Mouse (Mus musculus): ENCODE measurements around the gene Nxf1. TPM values are rescaled to one million over a fixed set of nuclear protein-coding genes. Genes with fewer than 3 reads are reported as not detected.
"Not testable (repeated sequence)": the region's sequence is repeated elsewhere in the genome, so short reads cannot be mapped to it uniquely, and the experiment has no call there.

Gene Nxf1
- polyA plus RNA-seq, 1 experiment from 2014 or later: 168 TPM

GRCm38 (mm10) chr19:8714653-8715481 is 42.0 kb upstream of the Nxf1 start:
- Histone ChIP-seq H3K27ac (ENCODE audit: low read depth) (no peak overlapping the region), H3K4me3 (ENCODE audit: low read depth, low read length) (no peak overlapping the region), H3K27me3 (replicated peaks; ENCODE audit: control insufficient read depth, insufficient read depth, low read length) (no peaks in the 10 kb centered on the region), H3K9me3 (ENCODE audit: control insufficient read depth, low read length) (no peaks in the 10 kb centered on the region), H3K4me1 (replicated peaks; ENCODE audit: control insufficient read depth, insufficient read depth, low read length) (peaks cover 27% of the 10 kb centered on the region), H3K9ac (ENCODE audit: low read length) (no peak overlapping the region), H3K4me2 (ENCODE audit: low read length) (no peak overlapping the region), H3K36me3 (ENCODE audit: control insufficient read depth, insufficient read depth, low read length) (peaks cover 21% of the 10 kb centered on the region)
- no peak for DNase-seq (ENCODE audit: low spot score)
- WGBS: 80% methylated on average over 10 of the region's 10 CpGs
- ATAC-seq (replicated peaks; ENCODE audit: low FRiP score, low TSS enrichment, low read depth): no peak

- DNase-seq (ENCODE audit: low spot score): no peak
- Histone ChIP-seq H3K27me3 (replicated peaks; ENCODE audit: control insufficient read depth, insufficient read depth, low read length) (no peaks in the 10 kb centered on the region), H3K9me3 (ENCODE audit: control insufficient read depth, low read length) (no peaks in the 10 kb centered on the region), H3K4me1 (replicated peaks; ENCODE audit: control insufficient read depth, insufficient read depth, low read length) (peaks cover 23% of the 10 kb centered on the region), H3K36me3 (ENCODE audit: control insufficient read depth, insufficient read depth, low read length) (peaks cover 10% of the 10 kb centered on the region), H3K27ac (ENCODE audit: low read depth) (no peak overlapping the region), H3K9ac (ENCODE audit: low read length) (no peak overlapping the region), H3K4me2 (ENCODE audit: low read length) (no peak overlapping the region), H3K4me3 (ENCODE audit: low read depth, low read length) (no peak overlapping the region)
- no peak for ATAC-seq (replicated peaks; ENCODE audit: low FRiP score, low TSS enrichment, low read depth)
- WGBS: 74% methylated on average over 10 of the region's 10 CpGs
Measured at GRCm38 (mm10) chr19:8715868-8716766, 40.8 kb upstream of the Nxf1 start.

- Histone ChIP-seq H3K27ac (ENCODE audit: low read depth) (no peak overlapping the region), H3K36me3 (ENCODE audit: control insufficient read depth, insufficient read depth, low read length) (peaks cover 2% of the 10 kb centered on the region), H3K9me3 (ENCODE audit: control insufficient read depth, low read length) (no peaks in the 10 kb centered on the region), H3K4me2 (ENCODE audit: low read length) (no peak overlapping the region), H3K4me3 (ENCODE audit: low read depth, low read length) (no peak overlapping the region), H3K9ac (ENCODE audit: low read length) (no peak overlapping the region), H3K27me3 (replicated peaks; ENCODE audit: control insufficient read depth, insufficient read depth, low read length) (no peaks in the 10 kb centered on the region), H3K4me1 (replicated peaks; ENCODE audit: control insufficient read depth, insufficient read depth, low read length) (peaks cover 22% of the 10 kb centered on the region)
- DNase-seq (ENCODE audit: low spot score): no peak
- WGBS: 74% methylated on average over 8 of the region's 10 CpGs
- no peak for ATAC-seq (replicated peaks; ENCODE audit: low FRiP score, low TSS enrichment, low read depth)
Measured at GRCm38 (mm10) chr19:8716767-8717475, 40.0 kb upstream of the Nxf1 start.

GRCm38 (mm10) chr19:8718357-8718756 is 38.5 kb upstream of the Nxf1 start:
- H3K27ac ChIP-seq (ENCODE audit: low read depth): no peak overlapping the region
- DNase-seq (ENCODE audit: low spot score) (peak; percentile 70), ATAC-seq (replicated peaks; ENCODE audit: low FRiP score, low TSS enrichment, low read depth) (no peak)
- H3K27me3 ChIP-seq (replicated peaks; ENCODE audit: control insufficient read depth, insufficient read depth, low read length): no peaks in the 10 kb centered on the region
- 71% methylated on average over 3 of the region's 3 CpGs for WGBS
- H3K36me3 ChIP-seq (ENCODE audit: control insufficient read depth, insufficient read depth, low read length): no peaks in the 10 kb centered on the region
- H3K9ac ChIP-seq (ENCODE audit: low read length): no peak overlapping the region
- peaks cover 21% of the 10 kb centered on the region for H3K4me1 ChIP-seq (replicated peaks; ENCODE audit: control insufficient read depth, insufficient read depth, low read length)
- no peaks in the 10 kb centered on the region for H3K9me3 ChIP-seq (ENCODE audit: control insufficient read depth, low read length)
- H3K4me3 ChIP-seq (ENCODE audit: low read depth, low read length): no peak overlapping the region
- no peak overlapping the region for H3K4me2 ChIP-seq (ENCODE audit: low read length)

GRCm38 (mm10) chr19:8719037-8719436 is 37.8 kb upstream of the Nxf1 start:
- H3K27ac ChIP-seq (ENCODE audit: low read depth); H3K27me3 ChIP-seq (replicated peaks; ENCODE audit: control insufficient read depth, insufficient read depth, low read length); H3K36me3 ChIP-seq (ENCODE audit: control insufficient read depth, insufficient read depth, low read length); DNase-seq (ENCODE audit: low spot score); H3K4me2 ChIP-seq (ENCODE audit: low read length); H3K4me3 ChIP-seq (ENCODE audit: low read depth, low read length); ATAC-seq (replicated peaks; ENCODE audit: low FRiP score, low TSS enrichment, low read depth); H3K9ac ChIP-seq (ENCODE audit: low read length); H3K9me3 ChIP-seq (ENCODE audit: control insufficient read depth, low read length): not testable (repeated sequence)
- H3K4me1 ChIP-seq (replicated peaks; ENCODE audit: control insufficient read depth, insufficient read depth, low read length): peaks cover 20% of the 10 kb centered on the region

- H3K27me3 ChIP-seq (replicated peaks; ENCODE audit: control insufficient read depth, insufficient read depth, low read length): no peaks in the 10 kb centered on the region
- no peak overlapping the region for H3K4me3 ChIP-seq (ENCODE audit: low read depth, low read length)
- WGBS: 73% methylated on average over 1 of the region's 1 CpGs
- ATAC-seq (replicated peaks; ENCODE audit: low FRiP score, low TSS enrichment, low read depth) (no peak), DNase-seq (ENCODE audit: low spot score) (no peak)
- no peaks in the 10 kb centered on the region for H3K9me3 ChIP-seq (ENCODE audit: control insufficient read depth, low read length)
- no peak overlapping the region for H3K27ac ChIP-seq (ENCODE audit: low read depth)
- H3K4me1 ChIP-seq (replicated peaks; ENCODE audit: control insufficient read depth, insufficient read depth, low read length): peaks cover 29% of the 10 kb centered on the region
- H3K36me3 ChIP-seq (ENCODE audit: control insufficient read depth, insufficient read depth, low read length): peaks cover 24% of the 10 kb centered on the region
- peak overlapping the region; percentile 84; the same call in 1 of the 2 replicates for H3K4me2 ChIP-seq (ENCODE audit: low read length)
- no peak overlapping the region for H3K9ac ChIP-seq (ENCODE audit: low read length)
Measured at GRCm38 (mm10) chr19:8721378-8721777, 35.5 kb upstream of the Nxf1 start.

- Histone ChIP-seq H3K9me3 (ENCODE audit: control insufficient read depth, low read length) (no peaks in the 10 kb centered on the region), H3K4me3 (ENCODE audit: low read depth, low read length) (peak overlapping the region; percentile 88), H3K27me3 (replicated peaks; ENCODE audit: control insufficient read depth, insufficient read depth, low read length) (no peaks in the 10 kb centered on the region), H3K27ac (ENCODE audit: low read depth) (peak overlapping the region; percentile 97), H3K4me1 (replicated peaks; ENCODE audit: control insufficient read depth, insufficient read depth, low read length) (peaks cover 29% of the 10 kb centered on the region), H3K36me3 (ENCODE audit: control insufficient read depth, insufficient read depth, low read length) (peaks cover 29% of the 10 kb centered on the region), H3K9ac (ENCODE audit: low read length) (peak overlapping the region; percentile 81), H3K4me2 (ENCODE audit: low read length) (peak overlapping the region; percentile 84)
- WGBS: 59% methylated on average over 4 of the region's 4 CpGs
- DNase-seq (ENCODE audit: low spot score) (no peak), ATAC-seq (replicated peaks; ENCODE audit: low FRiP score, low TSS enrichment, low read depth) (no peak)
Measured at GRCm38 (mm10) chr19:8722021-8722420, 34.9 kb upstream of the Nxf1 start.

- under 1% methylated on average over 5 of the region's 5 CpGs for WGBS
- H3K4me2 ChIP-seq (ENCODE audit: low read length): peak overlapping the region; percentile 84
- ATAC-seq (replicated peaks; ENCODE audit: low FRiP score, low TSS enrichment, low read depth) (no peak; the same call in 1 of the 2 replicates), DNase-seq (ENCODE audit: low spot score) (no peak)
- H3K27ac ChIP-seq (ENCODE audit: low read depth): peak overlapping the region; percentile 97
- no peaks in the 10 kb centered on the region for H3K9me3 ChIP-seq (ENCODE audit: control insufficient read depth, low read length)
- peaks cover 29% of the 10 kb centered on the region for H3K36me3 ChIP-seq (ENCODE audit: control insufficient read depth, insufficient read depth, low read length)
- peak overlapping the region; percentile 81 for H3K9ac ChIP-seq (ENCODE audit: low read length)
- no peaks in the 10 kb centered on the region for H3K27me3 ChIP-seq (replicated peaks; ENCODE audit: control insufficient read depth, insufficient read depth, low read length)
- H3K4me1 ChIP-seq (replicated peaks; ENCODE audit: control insufficient read depth, insufficient read depth, low read length): peaks cover 29% of the 10 kb centered on the region
- H3K4me3 ChIP-seq (ENCODE audit: low read depth, low read length): peak overlapping the region; percentile 88
Measured at GRCm38 (mm10) chr19:8722559-8722906, 34.3 kb upstream of the Nxf1 start.

Data from intestine, embryonic 14.5 days (tissue).